Mouse (Mus musculus) telencephalon, adult 2 months (tissue): ENCODE results near the gene Tec.

Source experiments
- DNase-seq: peaks from one replicate; pipeline ENCODE4 v3.0.0-alpha.2; 2011; ENCODE audit warnings: low read depth, low spot score

The Tec gene

DNA sequence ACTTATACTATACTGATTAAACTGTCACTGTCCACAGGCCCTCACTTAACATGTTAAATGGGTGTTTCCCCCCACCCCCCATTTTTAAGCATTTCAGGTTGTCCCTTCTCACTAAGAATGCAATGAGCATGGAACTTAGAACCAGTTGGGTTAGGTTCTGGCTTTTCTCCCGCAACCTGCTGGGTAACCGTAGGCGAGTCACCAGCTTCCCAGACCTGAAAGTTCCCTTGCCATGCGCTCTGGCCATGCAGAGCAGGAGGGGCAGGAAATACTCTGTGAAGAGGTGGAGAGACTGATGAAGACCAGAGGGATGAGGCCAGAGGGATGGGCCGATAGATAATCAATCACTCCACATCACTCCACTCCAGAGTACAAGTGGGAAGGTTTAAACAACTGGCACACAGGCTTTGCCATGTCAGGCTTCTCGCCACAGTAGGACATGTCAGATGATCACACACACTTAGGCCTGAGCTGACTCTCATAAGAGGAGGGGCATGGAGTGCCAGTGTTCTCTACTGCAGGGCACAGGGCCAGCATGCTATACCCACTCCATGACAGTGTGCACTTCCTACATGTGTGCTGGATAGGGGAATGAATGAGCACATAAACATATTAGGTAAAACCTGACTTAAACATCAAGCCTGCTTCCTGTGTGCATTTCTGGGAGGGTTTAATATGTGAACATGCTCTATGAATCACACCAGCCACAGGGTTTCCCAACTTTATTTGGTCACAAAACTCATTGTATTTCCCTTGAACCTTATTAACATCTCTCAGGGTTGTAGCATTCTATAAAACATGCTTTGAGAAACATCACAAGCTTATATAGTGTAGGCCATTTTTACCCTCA is 13.9 kb downstream of the Tec start:
- DNase-seq, result no peak

DNA sequence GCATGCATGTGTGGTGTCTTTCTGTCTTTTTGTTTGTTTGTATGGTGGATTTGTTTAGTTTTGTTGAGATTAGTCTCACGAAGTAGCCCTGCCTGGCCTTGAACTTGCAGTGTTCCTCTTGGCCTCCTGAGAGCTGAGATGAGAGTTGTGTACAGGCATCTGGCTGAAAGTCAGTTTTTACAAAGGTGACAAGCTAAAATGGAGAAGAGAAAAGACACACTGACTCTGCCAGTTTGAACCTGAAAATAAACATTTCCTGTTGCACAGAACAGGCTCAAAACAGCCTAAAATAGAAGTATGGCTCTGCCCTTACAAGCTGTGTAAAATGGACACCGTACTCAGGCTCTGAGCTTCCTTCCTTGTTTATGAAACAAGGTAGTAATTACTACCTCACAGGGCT is 14.9 kb downstream of the Tec start:
- no peak for DNase-seq

DNA sequence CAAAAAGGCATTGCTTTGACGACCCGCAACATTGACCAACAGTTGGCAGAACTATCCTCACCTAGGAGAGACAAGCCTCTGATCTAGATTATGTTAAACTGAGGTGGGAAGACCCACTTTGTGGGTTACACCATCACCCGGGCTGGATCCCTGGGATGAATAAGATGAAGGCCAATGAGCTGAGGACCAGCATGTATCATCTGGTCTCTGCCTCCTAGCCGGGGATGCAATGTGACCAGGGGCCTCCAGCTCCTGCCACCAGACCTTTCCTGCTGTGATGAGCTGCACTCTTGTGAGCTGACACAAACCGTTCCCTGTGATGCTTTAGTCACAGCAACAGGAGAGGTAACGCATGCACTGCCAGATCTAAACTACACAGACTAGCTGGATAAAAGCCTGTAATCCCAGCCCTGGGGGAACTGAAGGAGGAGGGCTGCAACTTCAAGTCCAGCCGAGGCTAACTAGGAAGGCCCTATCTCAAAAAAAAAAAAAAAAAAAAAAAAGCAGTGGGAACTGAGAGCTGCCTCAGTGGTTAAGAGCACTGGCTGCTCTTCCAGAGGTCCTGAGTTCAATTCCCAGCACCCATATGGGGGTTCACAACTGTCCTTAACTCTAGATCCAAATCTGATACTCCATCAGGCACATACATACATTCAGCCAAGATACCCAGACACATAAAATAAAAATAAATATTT is 15.8 kb downstream of the Tec start:
- no peak for DNase-seq

DNA sequence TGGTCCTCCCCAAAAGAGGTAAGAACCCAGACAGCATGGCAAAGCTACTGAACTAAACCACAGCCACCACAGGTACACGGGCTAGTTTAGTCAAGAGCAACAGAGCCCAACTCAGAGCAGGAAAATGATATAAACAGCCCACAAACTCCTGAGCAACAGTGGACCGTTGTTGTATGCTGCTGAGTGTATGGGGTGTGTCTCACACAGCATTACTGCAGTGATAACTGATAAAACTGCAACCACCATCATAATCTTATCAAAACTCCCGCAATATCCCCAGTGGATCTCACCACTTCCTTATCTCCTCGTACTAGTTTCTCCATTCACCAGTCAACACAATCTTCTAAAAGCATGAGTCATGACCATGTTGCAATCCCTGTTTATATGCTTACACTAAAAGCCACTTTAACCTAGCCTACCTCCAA is 16.6 kb downstream of the Tec start:
- no peak for DNase-seq

DNA sequence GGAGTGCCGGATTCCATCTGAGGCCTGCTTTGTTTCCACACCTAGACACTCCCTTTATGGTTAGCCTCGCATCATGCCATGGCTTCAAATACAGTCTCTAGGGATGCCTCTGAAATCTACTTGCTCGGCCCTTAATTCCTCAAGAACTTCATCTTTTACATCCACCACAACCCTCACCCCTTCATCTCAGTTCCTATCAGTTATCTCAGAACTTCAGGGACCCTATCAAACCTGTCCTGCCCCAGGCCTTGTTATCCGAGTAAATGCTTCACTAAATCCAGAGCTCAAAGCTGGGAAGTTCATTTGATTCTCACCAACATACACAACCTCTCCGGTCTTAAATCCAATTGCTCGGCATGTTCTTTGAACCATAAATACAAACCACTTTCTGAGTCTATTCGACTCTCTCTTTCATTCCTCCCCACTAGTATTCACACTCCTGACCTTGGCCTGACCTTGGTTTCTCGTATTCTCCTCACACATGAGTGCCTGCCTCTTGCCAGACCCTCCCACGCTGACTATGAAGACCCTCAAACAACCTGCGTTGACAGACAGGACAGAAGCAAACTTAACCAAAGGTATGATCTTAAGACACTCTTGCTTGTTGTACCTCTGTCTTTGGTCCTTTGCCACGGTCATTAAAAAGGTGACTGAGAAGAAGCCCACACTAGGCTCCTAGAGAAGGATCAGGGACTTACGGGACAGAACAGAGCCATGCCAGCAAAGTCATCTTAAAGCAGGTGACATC is 17.2 kb downstream of the Tec start:
- no peak for DNase-seq

DNA sequence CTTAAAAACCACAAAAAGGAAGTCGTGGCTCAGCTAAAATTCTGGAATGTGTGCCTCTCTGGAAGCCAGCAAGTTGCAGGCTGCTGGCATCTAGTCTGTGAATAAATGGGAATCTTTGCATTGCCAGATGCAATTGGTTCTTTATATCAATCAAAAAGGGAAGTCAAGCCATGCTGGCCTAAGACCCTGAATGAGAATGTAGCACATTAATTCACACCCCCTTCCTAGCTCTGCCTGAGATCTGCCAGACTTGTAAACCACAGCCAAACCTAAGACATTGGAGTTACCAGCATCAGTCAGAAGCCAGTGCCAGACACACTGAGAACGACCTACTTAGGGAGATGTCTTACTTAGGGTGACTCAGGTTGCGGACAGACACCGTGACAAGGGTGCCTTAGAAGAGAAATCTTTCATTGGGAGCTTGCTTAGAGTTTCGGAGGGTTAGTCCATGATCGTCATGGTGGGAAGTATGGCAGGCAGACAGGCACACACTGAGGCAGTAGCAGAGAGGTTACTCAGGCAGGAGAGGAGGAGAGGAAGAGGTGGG is 19.3 kb downstream of the Tec start:
- DNase-seq, result no peak

DNA sequence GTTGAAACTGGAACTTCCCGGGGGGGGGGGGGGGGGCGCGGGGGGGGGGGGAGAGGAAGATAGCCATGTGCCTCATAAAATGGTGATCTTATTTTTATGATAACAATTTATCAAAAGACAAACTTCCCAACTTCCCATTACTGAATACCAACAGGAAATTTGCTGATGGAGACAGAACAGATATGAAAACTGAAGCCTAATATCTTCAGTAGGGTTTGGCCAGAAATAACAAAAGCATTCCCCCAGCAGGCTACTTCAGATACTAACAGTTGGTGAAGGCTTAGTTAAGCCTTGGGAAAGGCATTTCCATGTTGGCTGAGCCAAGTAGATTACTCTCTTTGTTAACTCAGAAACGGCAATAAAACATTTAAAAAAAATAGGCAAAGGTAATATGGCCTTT is 21.6 kb downstream of the Tec start:
- DNase-seq, result no peak

DNA sequence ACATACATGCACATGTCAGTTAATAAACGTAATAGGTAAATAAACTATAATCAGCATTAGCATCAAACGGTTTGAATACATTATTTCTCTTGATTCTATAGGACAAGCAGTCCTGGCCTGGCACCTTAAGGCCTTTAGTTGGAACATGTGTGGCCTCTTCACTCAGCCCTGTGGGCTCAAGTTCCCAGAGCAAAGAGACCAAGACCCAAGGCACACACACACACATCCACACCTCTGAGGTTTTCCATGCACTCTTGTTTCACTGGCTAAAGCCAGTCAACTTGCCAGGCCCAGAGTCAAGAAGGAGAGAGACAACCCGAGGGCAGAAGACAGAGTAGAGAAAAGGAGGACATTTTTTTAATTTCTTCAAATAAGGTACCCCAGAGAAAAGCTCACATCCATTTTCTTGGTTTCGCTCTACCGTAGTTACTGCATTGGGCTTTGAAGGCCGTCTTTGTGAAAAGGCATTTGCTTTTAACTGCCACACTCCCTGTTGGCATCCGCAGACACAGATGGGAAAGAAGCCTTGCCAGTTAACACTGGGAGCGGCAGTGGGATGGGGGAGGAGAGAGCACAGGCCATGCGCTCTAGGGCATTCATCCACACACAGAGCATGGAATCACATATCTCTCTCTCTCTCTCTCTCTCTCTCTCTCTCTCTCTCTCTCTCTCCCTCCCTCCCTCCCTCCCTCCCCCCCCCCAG is 22.2 kb downstream of the Tec start:
- DNase-seq, result no peak

DNA sequence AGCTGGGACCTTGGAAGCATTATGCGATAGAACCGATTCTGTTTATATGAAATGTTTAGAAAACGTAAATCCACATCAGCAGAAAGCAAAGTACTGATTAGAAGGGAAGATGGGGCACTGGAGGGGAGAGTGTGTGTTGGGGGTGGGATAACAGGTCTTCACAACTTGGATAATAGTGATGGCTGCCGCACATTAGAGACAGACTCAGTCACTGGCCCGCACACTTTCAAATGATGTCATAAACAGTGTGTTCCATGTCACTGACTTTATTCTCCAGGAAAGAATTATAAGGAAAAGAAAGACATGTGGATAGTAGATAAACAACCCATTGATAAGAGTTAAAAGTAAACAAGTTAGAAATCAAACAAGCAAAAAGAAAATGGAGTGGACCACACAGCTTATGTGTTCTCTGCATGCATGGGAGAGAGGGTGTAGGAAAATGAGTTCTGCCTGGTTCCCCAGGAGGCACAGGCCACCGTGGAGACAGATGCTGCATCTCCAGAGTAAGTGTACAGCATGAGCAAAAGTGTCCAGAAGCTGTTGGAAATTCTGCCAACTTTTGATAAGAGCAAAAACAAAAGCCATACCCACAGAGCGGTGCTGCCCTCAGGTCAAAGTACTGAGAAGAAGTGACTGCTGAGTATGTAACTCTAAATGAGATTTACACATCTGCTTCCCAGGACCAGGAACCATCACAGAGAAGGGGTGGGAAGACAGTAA is 23.3 kb downstream of the Tec start:
- no peak for DNase-seq

DNA sequence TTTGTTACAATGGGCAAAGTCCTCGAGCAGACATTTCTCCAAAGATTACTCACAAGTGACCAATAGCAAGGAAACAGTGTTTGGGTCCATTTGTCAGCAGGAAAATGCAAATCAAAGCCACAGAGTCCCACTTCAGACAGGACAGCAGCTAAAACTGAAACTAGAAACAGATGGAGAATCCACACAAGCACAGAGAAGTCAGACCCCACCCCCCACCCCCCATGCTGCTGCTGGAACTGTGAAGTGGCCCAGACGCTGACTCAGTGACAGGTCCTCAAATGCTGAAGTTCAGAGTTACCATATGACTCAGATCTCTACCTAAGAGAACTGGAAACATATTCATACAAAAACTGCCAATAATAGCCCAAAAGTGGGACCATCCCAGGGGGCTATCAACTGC is 24.0 kb downstream of the Tec start:
- DNase-seq, result no peak

DNA sequence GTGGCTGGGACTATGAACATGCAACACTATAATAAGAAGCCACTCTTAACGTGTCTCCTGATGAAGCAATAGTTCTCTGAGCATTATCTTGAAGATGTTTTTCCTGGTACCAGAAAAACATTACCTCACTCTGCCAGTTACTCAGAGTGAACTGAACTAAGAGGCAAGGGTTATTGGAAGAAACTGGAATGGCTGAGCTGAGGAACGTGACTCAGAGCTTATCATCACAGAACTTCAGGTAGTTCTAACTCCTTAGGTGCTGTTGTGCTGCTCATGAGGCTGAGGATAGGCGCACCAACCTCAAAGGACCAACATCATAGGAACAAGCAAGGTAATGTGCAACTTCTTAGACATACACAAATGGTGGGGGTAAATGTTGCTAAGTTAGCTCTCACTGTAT is 28.6 kb downstream of the Tec start:
- no peak for DNase-seq

DNA sequence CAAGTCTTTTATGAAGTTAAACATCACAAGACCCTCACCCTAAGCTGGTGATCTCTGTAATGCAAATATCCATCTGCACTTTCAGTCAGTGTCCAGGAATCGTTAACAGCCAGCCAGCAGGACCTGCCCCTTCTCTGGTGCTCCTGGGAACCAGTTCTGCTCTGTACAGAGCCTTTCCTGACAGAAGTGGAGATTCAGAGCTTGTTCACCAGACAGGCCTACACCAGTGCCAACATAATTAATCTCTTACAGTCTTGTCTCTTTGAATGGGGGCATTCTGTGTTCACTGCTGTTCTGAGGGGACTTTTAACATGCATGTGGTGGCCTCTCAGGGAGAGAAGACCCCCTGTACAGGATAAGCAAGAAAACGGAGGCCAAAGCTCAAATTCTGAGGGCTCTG is 29.3 kb downstream of the Tec start:
- no peak for DNase-seq

DNA sequence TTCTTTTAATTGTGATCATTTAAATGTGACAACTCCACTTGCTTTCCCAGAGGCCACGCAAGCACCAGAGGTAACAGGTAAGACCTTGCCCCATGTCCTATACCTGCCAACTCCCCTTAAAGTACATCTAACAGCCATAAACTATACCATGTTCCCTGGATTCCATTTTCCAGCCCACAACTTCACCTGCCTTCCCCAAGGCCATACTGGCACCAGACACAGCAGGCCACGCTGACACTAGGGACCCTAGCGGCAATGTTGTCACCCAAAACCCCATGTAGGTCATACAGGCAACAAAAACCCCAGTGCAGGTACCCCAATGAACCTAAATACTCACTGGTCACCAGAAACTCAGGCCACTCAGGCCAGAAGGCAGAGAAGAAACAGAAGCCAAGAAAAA is 32.6 kb downstream of the Tec start:
- DNase-seq, result no peak

DNA sequence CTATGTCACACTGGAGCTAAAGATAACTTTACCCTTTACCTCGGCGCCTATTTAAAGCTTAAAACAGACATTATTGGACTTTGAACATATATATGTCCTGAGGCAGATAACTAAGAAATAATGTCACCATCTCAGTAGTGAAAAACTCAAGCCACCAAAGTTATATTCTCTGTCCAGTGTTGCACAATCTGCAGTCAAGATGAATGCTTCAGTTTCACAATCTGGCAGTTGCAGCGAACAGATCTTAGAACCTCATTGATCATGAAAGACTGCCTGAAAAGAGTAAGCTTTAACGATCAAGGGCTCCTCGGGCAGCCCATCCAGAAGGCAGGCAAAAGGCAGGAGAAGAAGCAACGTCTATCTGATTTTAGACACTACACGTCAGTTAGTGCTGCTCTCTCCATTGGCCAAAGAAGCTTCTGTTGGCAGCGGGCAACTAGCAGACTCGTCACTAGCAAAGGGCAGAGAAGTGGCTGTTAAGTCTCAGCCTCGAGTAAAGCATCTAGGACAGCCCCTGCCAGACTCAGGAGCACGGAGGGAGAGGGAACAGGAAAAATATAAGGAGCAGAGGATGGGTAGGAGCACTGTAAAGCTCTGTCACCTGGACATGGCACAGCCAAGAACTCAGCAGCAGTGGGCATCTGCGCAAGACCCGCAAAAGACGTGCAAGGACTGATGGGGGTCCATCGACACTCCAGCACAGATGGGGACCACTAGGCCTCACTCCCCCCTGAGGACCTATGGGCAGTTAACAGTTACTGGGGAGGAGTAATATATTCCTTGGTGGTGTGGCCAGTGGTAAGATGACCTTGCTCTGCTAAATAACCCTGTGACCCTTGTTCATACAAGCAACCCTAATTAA is 35.1 kb downstream of the Tec start:
- no peak for DNase-seq

DNA sequence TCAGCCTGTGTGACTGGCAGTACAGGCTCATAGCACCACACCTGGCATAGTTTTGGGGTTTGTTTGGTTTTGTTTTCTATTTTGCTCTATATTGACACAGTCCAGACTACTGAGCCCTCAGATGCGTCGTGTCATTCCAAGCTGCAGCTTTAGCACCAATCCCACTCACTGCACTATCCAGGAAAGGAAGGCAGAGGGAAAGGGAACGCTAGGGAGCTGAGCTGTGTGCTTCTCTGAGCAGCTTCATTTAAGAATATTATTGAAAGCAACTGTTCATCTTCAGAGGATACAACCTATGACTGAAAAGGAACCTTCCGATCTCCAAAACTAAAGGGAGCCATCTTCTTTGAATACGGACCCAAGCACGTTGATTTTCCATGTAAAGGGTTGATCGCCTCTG is 36.1 kb downstream of the Tec start:
- no peak for DNase-seq

DNA sequence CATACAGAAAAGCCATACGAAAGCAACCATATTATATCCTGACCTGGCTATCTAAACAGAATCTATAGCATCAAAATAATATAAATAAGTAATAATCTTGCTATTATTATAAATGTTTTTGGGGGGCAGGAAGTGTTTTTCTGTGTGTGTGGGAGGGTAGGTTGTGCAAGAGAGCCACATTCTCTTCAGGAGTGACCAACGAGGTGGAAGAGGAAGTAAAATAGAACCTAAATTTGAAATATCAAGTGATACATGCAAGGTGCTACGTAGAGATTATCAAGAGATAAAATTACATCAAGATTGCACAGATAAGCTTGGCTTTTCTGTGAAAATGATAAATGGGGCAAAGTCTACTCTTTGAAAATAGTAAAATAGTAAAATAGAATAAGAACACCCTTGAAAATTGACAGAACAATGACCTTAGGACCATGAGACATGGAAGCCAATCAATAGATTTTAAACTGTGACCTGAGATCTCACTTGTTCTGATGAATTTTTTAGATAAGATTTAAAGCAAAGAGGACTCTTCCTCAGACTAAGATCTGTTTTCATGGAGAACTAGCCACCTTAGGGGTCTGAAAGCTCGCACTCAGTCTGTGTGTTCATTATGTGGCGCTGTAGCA is 37.2 kb downstream of the Tec start:
- DNase-seq, result no peak

DNA sequence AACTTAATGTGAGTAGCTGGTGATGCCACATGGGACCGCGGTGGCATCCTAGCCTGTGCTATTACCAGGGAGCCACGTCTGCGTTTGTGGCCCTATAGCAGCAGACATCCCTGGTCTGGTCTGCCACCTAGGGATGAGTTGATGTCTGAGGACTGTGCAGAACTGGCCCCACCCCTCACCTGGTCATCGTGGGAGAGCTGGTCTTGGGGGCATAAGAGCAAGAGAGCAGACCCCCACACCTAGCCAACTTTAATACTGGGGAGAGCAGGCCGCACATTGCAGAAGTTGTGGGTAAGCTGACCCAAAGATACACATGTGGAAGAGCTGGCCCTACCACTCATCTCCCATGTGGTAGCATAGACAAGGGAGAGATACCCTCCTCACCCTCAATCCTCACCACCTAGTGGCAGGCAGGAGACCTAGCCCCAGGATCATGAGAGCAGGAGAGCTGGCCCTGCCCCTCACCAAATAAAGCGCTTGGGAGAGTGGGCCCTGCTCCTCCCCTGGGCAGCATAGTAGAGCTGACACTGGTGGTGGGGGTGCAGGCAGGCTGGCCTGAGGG is 38.7 kb downstream of the Tec start:
- DNase-seq, result no peak

DNA sequence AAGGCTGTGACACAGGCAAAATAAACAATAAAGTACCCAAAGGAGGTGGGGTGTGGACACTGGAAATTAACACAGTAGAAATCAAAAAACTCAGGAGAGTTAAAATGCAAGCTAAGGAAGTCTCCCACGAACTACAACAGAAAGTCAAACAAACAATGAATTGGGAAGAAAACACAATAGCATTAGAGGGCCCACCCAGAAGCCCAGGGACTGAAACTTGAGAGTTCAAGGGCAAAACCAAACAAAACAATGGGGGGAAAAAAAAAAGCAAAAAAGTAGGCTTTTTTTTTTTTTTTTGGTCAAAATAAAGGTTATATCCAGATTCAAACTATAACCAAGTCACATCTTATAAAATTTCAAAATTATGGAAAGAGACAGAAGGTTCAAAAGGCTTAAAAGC is 39.9 kb downstream of the Tec start:
- DNase-seq, result no peak

DNA sequence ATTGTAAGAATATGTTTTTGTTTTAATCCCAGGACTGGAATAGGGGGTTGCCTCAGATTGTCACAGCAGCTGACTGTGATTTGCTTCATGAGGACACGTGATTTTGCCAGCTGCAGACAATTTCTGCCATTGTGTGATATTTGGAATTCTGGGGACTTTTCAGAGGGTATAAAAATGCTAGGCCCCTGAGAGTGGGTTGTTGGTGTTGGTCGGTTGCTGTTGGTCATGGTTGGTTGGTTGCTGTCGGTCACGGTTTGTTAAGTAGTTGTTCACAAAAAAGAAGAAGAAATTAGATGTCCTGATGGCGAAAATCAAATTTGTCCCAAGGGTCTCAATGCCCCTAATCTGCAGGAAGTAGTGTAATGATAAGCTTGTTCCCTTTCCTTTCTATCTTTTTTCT is 40.8 kb downstream of the Tec start:
- no peak for DNase-seq
